Comparison of ENCODE assay signal across 15 mouse cellular contexts in the genomic region with DNA sequence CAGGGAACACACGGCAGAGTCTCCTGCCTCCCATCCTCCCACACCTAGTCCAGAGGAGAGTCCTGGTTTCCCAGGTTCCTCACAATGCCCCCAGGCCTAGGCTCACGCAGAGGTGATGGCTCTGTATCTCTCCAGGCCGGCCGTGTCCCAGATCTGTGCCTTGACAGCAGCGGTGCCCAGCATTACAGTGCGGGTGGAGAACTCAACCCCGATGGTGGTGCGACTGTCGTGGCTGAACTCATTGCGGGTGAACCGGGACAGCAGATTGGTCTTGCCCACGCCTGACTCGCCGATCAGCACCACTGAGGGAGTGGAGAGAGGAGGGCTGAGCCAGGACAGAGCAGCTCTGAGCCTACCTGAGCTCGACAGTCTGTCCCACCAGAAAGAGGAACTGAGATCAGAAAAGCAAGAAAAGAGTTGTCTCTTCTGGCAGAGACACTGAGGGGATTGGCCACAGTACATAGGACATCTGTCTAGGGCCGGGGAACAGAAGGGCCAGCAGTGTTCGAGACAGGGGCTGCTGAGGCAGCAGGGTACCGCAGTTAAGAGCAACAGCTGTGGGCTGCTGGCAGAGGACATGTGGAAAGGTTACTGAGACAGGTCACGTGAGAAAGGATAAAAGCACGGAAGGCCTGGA. TPM values are rescaled to one million over a fixed set of nuclear protein-coding genes. Genes with fewer than 3 reads are reported as not detected.
DNase-seq lines count a peak whose midpoint lies in the region; ATAC-seq and TF ChIP-seq lines count a peak whose summit lies in the region.
"Had no signal": no experiment of that assay in that cellular context is flagged by ENCODE, and none has a peak within 500 bp of the region (broad histone marks: within the 10 kb centered on the region; RNA-seq: fewer than 3 reads in every experiment).

No protein-coding gene starts in this region.

- H3K4me2 ChIP-seq in forebrain, embryonic 15.5 days (replicated peaks), result no peak overlapping the region
- H3K4me2 ChIP-seq in limb, embryonic 12.5 days, result no peak overlapping the region
- peak overlapping the region; percentile 55 for H3K4me2 ChIP-seq in CH12.LX (ENCODE audit: insufficient read depth, low read depth, poor library complexity, severe bottlenecking)
- H3K4me2 ChIP-seq: heart, embryonic 11.5 days; limb, embryonic 13.5 days; lung, embryonic 15.5 days had no signal

- in situ Hi-C loops in CH12.LX (cut with MboI; ENCODE audit: low pct_ligation_motif_present, low pct_unique_long_range_greater_than_20kb, low sequenced_read_pairs), result loop anchor here (5.0 kb wide), 1 partner anchor 52 kb away; no protein-coding TSS in a partner anchor

- H3K27me3 ChIP-seq in forebrain, embryonic 10.5 days (ENCODE audit: poor library complexity, severe bottlenecking), result no peaks in the 10 kb centered on the region
- no peaks in the 10 kb centered on the region for H3K27me3 ChIP-seq in forebrain, embryonic 15.5 days
- no peaks in the 10 kb centered on the region for H3K27me3 ChIP-seq in limb, embryonic 12.5 days
- H3K27me3 ChIP-seq in limb, embryonic 10.5 days (ENCODE audit: low read depth, poor library complexity, severe bottlenecking), result no peaks in the 10 kb centered on the region
- H3K27me3 ChIP-seq in CH12.LX (replicated peaks), result no peaks in the 10 kb centered on the region
- H3K27me3 ChIP-seq: limb, embryonic 13.5 days; lung, embryonic 15.5 days had no signal

- no peak overlapping the region for H3K9ac ChIP-seq in forebrain, embryonic 15.5 days (replicated peaks)
- H3K9ac ChIP-seq in limb, embryonic 12.5 days (replicated peaks), result no peak overlapping the region; the same call in 1 of the 2 replicates
- H3K9ac ChIP-seq in CH12.LX (ENCODE audit: insufficient read depth, low read depth), result peak overlapping the region; percentile 8
- H3K9ac ChIP-seq: limb, embryonic 13.5 days; lung, embryonic 15.5 days had no signal

- H3K9me3 ChIP-seq in forebrain, embryonic 10.5 days, result no peaks in the 10 kb centered on the region
- no peaks in the 10 kb centered on the region for H3K9me3 ChIP-seq in forebrain, embryonic 15.5 days
- no peaks in the 10 kb centered on the region for H3K9me3 ChIP-seq in limb, embryonic 12.5 days
- no peaks in the 10 kb centered on the region for H3K9me3 ChIP-seq in limb, embryonic 10.5 days (replicated peaks)
- no peaks in the 10 kb centered on the region for H3K9me3 ChIP-seq in CH12.LX (replicated peaks; ENCODE audit: low read length)
- H3K9me3 ChIP-seq: limb, embryonic 13.5 days; lung, embryonic 15.5 days had no signal

- peak overlapping the region; percentile 68 for H3K27ac ChIP-seq in forebrain, embryonic 10.5 days
- H3K27ac ChIP-seq in forebrain, embryonic 15.5 days (replicated peaks), result no peak overlapping the region
- H3K27ac ChIP-seq in limb, embryonic 12.5 days, result peak overlapping the region; percentile 5; the same call in 1 of the 2 replicates
- no peak overlapping the region for H3K27ac ChIP-seq in limb, embryonic 10.5 days
- H3K27ac ChIP-seq in CH12.LX (ENCODE audit: insufficient read depth, low read depth), result peak overlapping the region; percentile 35
- H3K27ac ChIP-seq: limb, embryonic 13.5 days; lung, embryonic 15.5 days had no signal

- no peak for TF ChIP-seq RAD21 in CH12.LX (IDR thresholded peaks at IDR 0.05; ENCODE audit: low read depth, low read length)

- DNase-seq in forebrain, embryonic 10.5 days (ENCODE audit: extremely low spot score, low spot score), result no peak
- DNase-seq in limb, embryonic 10.5 days (ENCODE audit: low spot score), result no peak
- peak; percentile 76 for DNase-seq in CH12.LX (ENCODE audit: extremely low read depth)
- no peak for DNase-seq in left cerebral cortex, postnatal 25 days (ENCODE audit: low spot score in 2 of 2)
- DNase-seq in cerebellum, postnatal 4 days (ENCODE audit: low spot score in 2 of 2), result no peak

- TF ChIP-seq EP300 in CH12.LX (IDR thresholded peaks at IDR 0.05; ENCODE audit: low read length), result peak; percentile 88

- intact Hi-C loops in left cerebral cortex, postnatal 25 days (cut with DNase I), result no loop called here

- peak overlapping the region; percentile 10; the same call in 1 of the 2 replicates for H3K4me3 ChIP-seq in forebrain, embryonic 10.5 days
- H3K4me3 ChIP-seq in forebrain, embryonic 15.5 days, result no peak overlapping the region
- H3K4me3 ChIP-seq in limb, embryonic 12.5 days (replicated peaks), result no peak overlapping the region
- H3K4me3 ChIP-seq in limb, embryonic 10.5 days, result no peak overlapping the region
- peak overlapping the region; percentile 31 to 39 (median 35) for H3K4me3 ChIP-seq in CH12.LX (replicated peaks in 1 of 3; ENCODE audit: low read depth in 2 of 3, low read length in 2 of 3, poor library complexity in 1 of 3)
- H3K4me3 ChIP-seq: limb, embryonic 13.5 days; lung, embryonic 15.5 days; myocyte had no signal

- ATAC-seq in forebrain, embryonic 15.5 days (replicated peaks), result no peak
- no peak for ATAC-seq in limb, embryonic 12.5 days (ENCODE audit: insufficient number of reproducible peaks, insufficient read depth, low FRiP score, low TSS enrichment, low read depth)
- peak; percentile 74 for ATAC-seq in megakaryocyte, adult 5-6 weeks (ENCODE audit: poor library complexity, severe bottlenecking)
- ATAC-seq: inflammation-experienced regulatory T-cells, adult 6 months had no signal

- 71% methylated on average over 20 of the region's 20 CpGs for WGBS in forebrain, embryonic 10.5 days
- WGBS in forebrain, embryonic 15.5 days, result 67% methylated on average over 20 of the region's 20 CpGs
- WGBS in limb, embryonic 12.5 days, result 52% methylated on average over 20 of the region's 20 CpGs
- WGBS in limb, embryonic 10.5 days, result 67% methylated on average over 20 of the region's 20 CpGs

- peaks cover 54% of the 10 kb centered on the region for H3K4me1 ChIP-seq in forebrain, embryonic 10.5 days
- H3K4me1 ChIP-seq in forebrain, embryonic 15.5 days, result peaks cover 25% of the 10 kb centered on the region
- H3K4me1 ChIP-seq in limb, embryonic 12.5 days (replicated peaks), result peaks cover 10% of the 10 kb centered on the region
- H3K4me1 ChIP-seq in limb, embryonic 10.5 days, result peaks cover 31% of the 10 kb centered on the region
- peaks cover 13 to 31% of the 10 kb centered on the region in 2 experiments for H3K4me1 ChIP-seq in CH12.LX (ENCODE audit: control insufficient read depth in 1 of 2, insufficient read depth in 2 of 2)

- TF ChIP-seq CTCF in CH12.LX (conservative IDR thresholded peaks at IDR 0.05 in 1 of 2, IDR thresholded peaks at IDR 0.05 in 1 of 2; ENCODE audit: low read depth in 2 of 2, low read length in 2 of 2), result no peak

- peaks cover 32% of the 10 kb centered on the region for H3K36me3 ChIP-seq in forebrain, embryonic 10.5 days (replicated peaks)
- H3K36me3 ChIP-seq in forebrain, embryonic 15.5 days, result peaks cover 7% of the 10 kb centered on the region; the same call in 1 of the 2 replicates
- H3K36me3 ChIP-seq in limb, embryonic 12.5 days, result peaks cover 18% of the 10 kb centered on the region
- H3K36me3 ChIP-seq in limb, embryonic 10.5 days, result peaks cover 26% of the 10 kb centered on the region
- peaks cover 3 to 28% of the 10 kb centered on the region in 2 experiments for H3K36me3 ChIP-seq in CH12.LX (replicated peaks in 1 of 2; ENCODE audit: control insufficient read depth in 1 of 2, insufficient read depth in 1 of 2, low read length in 1 of 2)

- no peaks in the 10 kb centered on the region for H3K79me2 ChIP-seq in CH12.LX (replicated peaks; ENCODE audit: control insufficient read depth, extremely low read depth, insufficient read depth, poor library complexity, severe bottlenecking)

- dilution Hi-C loops in CH12.LX (cut with MboI; ENCODE audit: extremely low pct_ligation_motif_present, extremely low pct_unique_long_range_greater_than_20kb, low sequenced_read_pairs), result no loop called here

- peak; percentile 49; the same call in 1 of the 2 replicates for TF ChIP-seq POLR2A in CH12.LX (IDR thresholded peaks at IDR 0.05; ENCODE audit: low read depth, low read length)

RNA-seq across cellular contexts. Expression of a gene that starts 3.0 kb away (rescaled TPM):
- 2.8 and 4.0 TPM in 2 replicates for polyA plus RNA-seq in forebrain, embryonic 10.5 days (2016; fragmentation: Nextera tagmentation; extraction: Ambion mirVana)
- polyA plus RNA-seq in forebrain, embryonic 15.5 days (2015; fragmentation: Nextera tagmentation; extraction: Ambion mirVana), result 0.15 and 0.28 TPM in 2 replicates
- 2.6 and 3.5 TPM in 2 replicates for polyA plus RNA-seq in limb, embryonic 12.5 days (2016; fragmentation: Nextera tagmentation; extraction: Ambion mirVana)
- 1.7 and 3.7 TPM in 2 replicates for polyA plus RNA-seq in limb, embryonic 10.5 days (2016; fragmentation: Nextera tagmentation; extraction: Ambion mirVana)
- total RNA-seq in CH12.LX (2012; rRNA removed) (4.1 and 7.1 TPM in 2 replicates), CH12.LX (2014; rRNA removed) (0.76 and 0.79 TPM in 2 replicates)
- 1.8 and 2.0 TPM in 2 replicates for polyA plus RNA-seq in CH12.LX (2012; ENCODE audit: insufficient read length, low read depth)
- total RNA-seq in megakaryocyte, adult 5-6 weeks (2015), result not detected in 2 replicates
- total RNA-seq in megakaryocyte, adult 5-6 weeks (2017), result not detected in 2 replicates
- total RNA-seq in left cerebral cortex, postnatal 25 days (2021), result not detected
- total RNA-seq: adrenal gland, postnatal 14 days; layer of hippocampus, adult 18-20 months had no signal
- polyA plus RNA-seq: heart, embryonic 11.5 days; inflammation-experienced regulatory T-cells, adult 6 months had no signal

RNA-seq across cellular contexts. Expression of a gene that starts 7.8 kb away (rescaled TPM):
- polyA plus RNA-seq in forebrain, embryonic 10.5 days (2016; fragmentation: Nextera tagmentation; extraction: Ambion mirVana), result 172 and 174 TPM in 2 replicates
- polyA plus RNA-seq in forebrain, embryonic 15.5 days (2015; fragmentation: Nextera tagmentation; extraction: Ambion mirVana), result 169 and 187 TPM in 2 replicates
- polyA plus RNA-seq in limb, embryonic 12.5 days (2016; fragmentation: Nextera tagmentation; extraction: Ambion mirVana), result 134 and 139 TPM in 2 replicates
- 151 and 159 TPM in 2 replicates for polyA plus RNA-seq in limb, embryonic 10.5 days (2016; fragmentation: Nextera tagmentation; extraction: Ambion mirVana)
- 73.2 and 96.6 TPM in 2 replicates for total RNA-seq in CH12.LX (2012; rRNA removed)
- 42.3 and 44.0 TPM in 2 replicates for total RNA-seq in CH12.LX (2014; rRNA removed)
- polyA plus RNA-seq in CH12.LX (2012; ENCODE audit: insufficient read length, low read depth), result 56.0 and 83.9 TPM in 2 replicates
- total RNA-seq in megakaryocyte, adult 5-6 weeks (2015), result 31.3 TPM in 2 replicates
- 57.8 and 73.4 TPM in 2 replicates for total RNA-seq in megakaryocyte, adult 5-6 weeks (2017)
- 10 to 100 TPM; 96.9 to 99.5 TPM for total RNA-seq in left cerebral cortex, postnatal 25 days (2021)

RNA-seq across cellular contexts. Expression of a gene that starts 8.5 kb away (rescaled TPM):
- 73.4 and 77.4 TPM in 2 replicates for polyA plus RNA-seq in forebrain, embryonic 10.5 days (2016; fragmentation: Nextera tagmentation; extraction: Ambion mirVana)
- 45.8 and 47.6 TPM in 2 replicates for polyA plus RNA-seq in forebrain, embryonic 15.5 days (2015; fragmentation: Nextera tagmentation; extraction: Ambion mirVana)
- 62.6 and 67.0 TPM in 2 replicates for polyA plus RNA-seq in limb, embryonic 12.5 days (2016; fragmentation: Nextera tagmentation; extraction: Ambion mirVana)
- polyA plus RNA-seq in limb, embryonic 10.5 days (2016; fragmentation: Nextera tagmentation; extraction: Ambion mirVana), result 78.8 and 79.5 TPM in 2 replicates
- total RNA-seq in CH12.LX (2012; rRNA removed) (39.6 and 47.3 TPM in 2 replicates), CH12.LX (2014; rRNA removed) (22.4 and 22.8 TPM in 2 replicates)
- polyA plus RNA-seq in CH12.LX (2012; ENCODE audit: insufficient read length, low read depth), result 55.7 and 62.2 TPM in 2 replicates
- 10.5 and 14.5 TPM in 2 replicates for total RNA-seq in megakaryocyte, adult 5-6 weeks (2015)
- 15.9 and 16.4 TPM in 2 replicates for total RNA-seq in megakaryocyte, adult 5-6 weeks (2017)
- 100 to 1,000 TPM; 128 to 129 TPM for total RNA-seq in left cerebral cortex, postnatal 25 days (2021)

RNA-seq across cellular contexts. Expression of a gene that starts 12.9 kb away (rescaled TPM):
- polyA plus RNA-seq in forebrain, embryonic 10.5 days (2016; fragmentation: Nextera tagmentation; extraction: Ambion mirVana), result 27.4 and 28.6 TPM in 2 replicates
- polyA plus RNA-seq in forebrain, embryonic 15.5 days (2015; fragmentation: Nextera tagmentation; extraction: Ambion mirVana), result 50.6 and 55.6 TPM in 2 replicates
- 37.4 and 38.0 TPM in 2 replicates for polyA plus RNA-seq in limb, embryonic 12.5 days (2016; fragmentation: Nextera tagmentation; extraction: Ambion mirVana)
- polyA plus RNA-seq in limb, embryonic 10.5 days (2016; fragmentation: Nextera tagmentation; extraction: Ambion mirVana), result 28.9 and 34.8 TPM in 2 replicates
- total RNA-seq in CH12.LX (2012; rRNA removed) (3.4 and 4.9 TPM in 2 replicates), CH12.LX (2014; rRNA removed) (0.86 and 1.1 TPM in 2 replicates)
- 2.0 and 2.5 TPM in 2 replicates for polyA plus RNA-seq in CH12.LX (2012; ENCODE audit: insufficient read length, low read depth)
- 0.04 and 0.05 TPM in 2 replicates for total RNA-seq in megakaryocyte, adult 5-6 weeks (2015)
- 0.04 and 0.18 TPM in 2 replicates for total RNA-seq in megakaryocyte, adult 5-6 weeks (2017)
- total RNA-seq in left cerebral cortex, postnatal 25 days (2021), result 1 to 10 TPM; 2.8 to 3.0 TPM

RNA-seq across cellular contexts. Expression of a gene that starts 30.6 kb away (rescaled TPM):
- polyA plus RNA-seq in forebrain, embryonic 10.5 days (2016; fragmentation: Nextera tagmentation; extraction: Ambion mirVana), result 174 and 188 TPM in 2 replicates
- 133 and 134 TPM in 2 replicates for polyA plus RNA-seq in forebrain, embryonic 15.5 days (2015; fragmentation: Nextera tagmentation; extraction: Ambion mirVana)
- polyA plus RNA-seq in limb, embryonic 12.5 days (2016; fragmentation: Nextera tagmentation; extraction: Ambion mirVana), result 184 and 190 TPM in 2 replicates
- 199 and 202 TPM in 2 replicates for polyA plus RNA-seq in limb, embryonic 10.5 days (2016; fragmentation: Nextera tagmentation; extraction: Ambion mirVana)
- total RNA-seq in CH12.LX (2012; rRNA removed), result 364 and 435 TPM in 2 replicates
- 325 and 377 TPM in 2 replicates for total RNA-seq in CH12.LX (2014; rRNA removed)
- 307 and 346 TPM in 2 replicates for polyA plus RNA-seq in CH12.LX (2012; ENCODE audit: insufficient read length, low read depth)
- 207 and 216 TPM in 2 replicates for total RNA-seq in megakaryocyte, adult 5-6 weeks (2015)
- 93.2 and 107 TPM in 2 replicates for total RNA-seq in megakaryocyte, adult 5-6 weeks (2017)
- total RNA-seq in left cerebral cortex, postnatal 25 days (2021), result 100 to 1,000 TPM in 1 of 2 experiments, 10 to 100 TPM in 1; 97.7 to 106 TPM

Comparison
In these comparisons a context has a peak if more than half of its experiments do, and no peak if none do; other contexts are left out.
1. H3K27ac ChIP-seq: peak in forebrain, embryonic 10.5 days (single experiment), limb, embryonic 12.5 days (single experiment) and CH12.LX (single experiment); none in forebrain, embryonic 15.5 days (single experiment) and limb, embryonic 10.5 days (single experiment).
2. H3K4me3 ChIP-seq: peak in forebrain, embryonic 10.5 days (single experiment) and CH12.LX (3 of 3); none in forebrain, embryonic 15.5 days (single experiment), limb, embryonic 12.5 days (single experiment) and limb, embryonic 10.5 days (single experiment).